Mouse (Mus musculus) lung, adult 2 months (tissue): ENCODE measurements around the gene Defb45. TPM values are rescaled to one million over a fixed set of nuclear protein-coding genes. Genes with fewer than 3 reads are reported as not detected.
A peak's percentile ranks its signal among the peaks of the same experiment; 100 is the strongest.

Source experiments
- DNase-seq: peaks from one replicate; pipeline ENCODE4 v3.0.0; 2022
- H3K4me1 ChIP-seq: fragments of 200-500 bp; 2 replicates; pipeline ENCODE4 v1.6.1; 2011; ENCODE audit warnings: low read length; ENCODE audit not compliant: control insufficient read depth, insufficient read depth
- H3K4me3 ChIP-seq: fragments of 200-500 bp; replicated peaks from 2 replicates; pipeline ENCODE3; 2011; ENCODE audit warnings: low read depth, mild to moderate bottlenecking, control low read depth, low read length; ENCODE audit errors: extremely low read depth
- CTCF ChIP-seq: fragments of 200-500 bp; IDR thresholded peaks from 2 replicates; pipeline ENCODE4 v1.5.1; 2011; ENCODE audit warnings: mild to moderate bottlenecking, low read length, control low read depth; ENCODE audit not compliant: insufficient read depth
- POLR2A ChIP-seq: fragments of 200-500 bp; IDR thresholded peaks from 2 replicates; pipeline ENCODE4 v1.6.1; 2011; ENCODE audit warnings: low read depth, mild to moderate bottlenecking, control low read depth, low read length, borderline replicate concordance; ENCODE audit errors: extremely low read depth
- WGBS: fragments of 180-500 bp; shearing (Covaris S2); methylation state at CpG from one replicate; pipeline ENCODE4 v1.1.7; 2018; 5-methylcytosine and 5-hydroxymethylcytosine counted together
- polyA plus RNA-seq: library from polyadenylated mRNA; depleted of rRNA; stranded (reverse); fragments of >200 nt; gene quantifications from 2 replicates; pipeline ENCODE4 v1.2.3, GENCODE M21; 2012

The Defb45 gene
- polyA plus RNA-seq, 1 experiment, result not detected

GRCm38 (mm10) chr2:152615563-152615962, 16.4 kb upstream of the Defb45 start:
- Histone ChIP-seq H3K4me3 (no peak overlapping the region), H3K4me1 (no peaks in the 10 kb centered on the region)
- WGBS, result 14% methylated on average over 7 of the region's 7 CpGs
- no peak for TF ChIP-seq POLR2A
- peak; percentile 61 for TF ChIP-seq CTCF
- no peak for DNase-seq

GRCm38 (mm10) chr2:152612193-152612592, 13.0 kb upstream of the Defb45 start:
- WGBS, result 43% methylated on average over 7 of the region's 8 CpGs
- TF ChIP-seq POLR2A (no peak), CTCF (no peak)
- H3K4me1 ChIP-seq, result no peaks in the 10 kb centered on the region
- DNase-seq, result no peak
- H3K4me3 ChIP-seq, result no peak overlapping the region

GRCm38 (mm10) chr2:152608719-152609118, 9.5 kb upstream of the Defb45 start:
- H3K4me3 ChIP-seq, result no peak overlapping the region
- no peak for DNase-seq
- no peaks in the 10 kb centered on the region for H3K4me1 ChIP-seq
- no peak for TF ChIP-seq POLR2A
- TF ChIP-seq CTCF, result no peak
- 100% methylated on average over 1 of the region's 1 CpGs for WGBS

- no peaks in the 10 kb centered on the region for H3K4me1 ChIP-seq
- DNase-seq, result no peak
- no peak for TF ChIP-seq CTCF
- no peak for TF ChIP-seq POLR2A
- no peak overlapping the region for H3K4me3 ChIP-seq
- WGBS, result 41% methylated on average over 6 of the region's 6 CpGs
These were observed 8.5 kb upstream of the Defb45 start for GRCm38 (mm10) chr2:152607746-152608145.

GRCm38 (mm10) chr2:152604057-152604456, 4.9 kb upstream of the Defb45 start, which contains the start of gene Defb36:
Gene Defb36 (plus strand): TSS chr2:152604327.
- Histone ChIP-seq H3K4me3 (no peak within 1 kb of the TSS), H3K4me1 (no peaks in the 10 kb centered on the region)
- peak; percentile 14 for DNase-seq
- 72% methylated on average over 15 of the region's 15 CpGs for WGBS
- TF ChIP-seq POLR2A, result no peak
- no peak for TF ChIP-seq CTCF

- DNase-seq, result no peak
- 64% methylated on average over 4 of the region's 4 CpGs for WGBS
- Histone ChIP-seq H3K4me3 (no peak overlapping the region), H3K4me1 (no peaks in the 10 kb centered on the region)
- TF ChIP-seq POLR2A (no peak), CTCF (peak; percentile 12; the same call in 1 of the 2 replicates)
These were observed 2.2 kb upstream of the Defb45 start for GRCm38 (mm10) chr2:152601275-152601960.

- Histone ChIP-seq H3K4me1 (no peaks in the 10 kb centered on the region), H3K4me3 (no peak overlapping the region)
- no peak for DNase-seq
- TF ChIP-seq CTCF (no peak), POLR2A (no peak)
- 79% methylated on average over 6 of the region's 6 CpGs for WGBS
These were observed 877 bp upstream of the Defb45 start for GRCm38 (mm10) chr2:152600076-152600475.

- H3K4me1 ChIP-seq, result no peaks in the 10 kb centered on the region
- H3K4me3 ChIP-seq, result no peak overlapping the region
- DNase-seq, result no peak
- TF ChIP-seq CTCF, result no peak
- no peak for TF ChIP-seq POLR2A
- 42% methylated on average over 6 of the region's 6 CpGs for WGBS
These were observed 10.2 kb downstream of the Defb45 start for GRCm38 (mm10) chr2:152589021-152589420.

- no peak for TF ChIP-seq CTCF
- TF ChIP-seq POLR2A, result no peak
- 30% methylated on average over 2 of the region's 2 CpGs for WGBS
- Histone ChIP-seq H3K4me3 (no peak overlapping the region), H3K4me1 (no peaks in the 10 kb centered on the region)
- DNase-seq, result no peak
These were observed 10.7 kb downstream of the Defb45 start for GRCm38 (mm10) chr2:152588450-152588849.

- no peak overlapping the region for H3K4me3 ChIP-seq
- TF ChIP-seq CTCF (peak; percentile 21; the same call in 1 of the 2 replicates), POLR2A (no peak)
- no peaks in the 10 kb centered on the region for H3K4me1 ChIP-seq
- WGBS, result 73% methylated on average over 4 of the region's 4 CpGs
- no peak for DNase-seq
These were observed 12.2 kb downstream of the Defb45 start for GRCm38 (mm10) chr2:152586926-152587560.

GRCm38 (mm10) chr2:152580612-152581011, 18.6 kb downstream of the Defb45 start:
- WGBS, result 76% methylated on average over 11 of the region's 11 CpGs
- Histone ChIP-seq H3K4me3 (no peak overlapping the region), H3K4me1 (no peaks in the 10 kb centered on the region)
- TF ChIP-seq CTCF (no peak), POLR2A (no peak)
- DNase-seq, result no peak
